Mouse (Mus musculus) liver, embryonic 14.5 days (tissue): ENCODE measurements around the gene Mboat2. TPM values are rescaled to one million over a fixed set of nuclear protein-coding genes. Genes with fewer than 3 reads are reported as not detected.

Source experiments
- ATAC-seq: fragments of 200-750 bp; cut with Nextera tagmentation; 2 replicates; pipeline ENCODE4 v1.8.0; 2017; ENCODE audit warnings: moderate number of reproducible peaks, mild to moderate bottlenecking, moderate library complexity; ENCODE audit not compliant: insufficient read depth
- DNase-seq, 3 experiments: peaks; one replicate each; pipeline ENCODE4 v3.0.0-alpha.2; 2012 to 2013; ENCODE audit warnings: low read depth in 3 of 3, low spot score in 3 of 3
- H3K27ac ChIP-seq: fragments of 300-500 bp; sonication (generic); 2 replicates; pipeline ENCODE4 v1.5.1; 2014; ENCODE audit warnings: moderate library complexity, mild to moderate bottlenecking, control low read depth, inconsistent platforms
- H3K27me3 ChIP-seq: fragments of 300-500 bp; sonication (generic); 2 replicates; pipeline ENCODE4 v1.6.1; 2014; ENCODE audit warnings: mild to moderate bottlenecking, low read length, moderate library complexity; ENCODE audit not compliant: control insufficient read depth, insufficient read depth
- H3K36me3 ChIP-seq: fragments of 300-500 bp; sonication (generic); replicated peaks from 2 replicates; pipeline ENCODE4 v1.6.1; 2014; ENCODE audit warnings: low read depth; ENCODE audit not compliant: control insufficient read depth, insufficient read depth
- H3K4me1 ChIP-seq, 2 experiments: fragments of 200-500 bp in 1 of 2; fragments of 300-500 bp in 1 of 2; sonication (generic) in 1 of 2; replicated peaks; 2 replicates each; pipeline ENCODE4 v1.6.1; 2012 to 2014; ENCODE audit warnings: antibody characterized with exemption in 1 of 2, inconsistent platforms in 1 of 2, low read length in 1 of 2; ENCODE audit not compliant: control insufficient read depth in 2 of 2, insufficient read depth in 2 of 2
- H3K4me2 ChIP-seq: fragments of 300-500 bp; sonication (generic); 2 replicates; pipeline ENCODE4 v1.6.1; 2014; ENCODE audit warnings: low read depth, mild to moderate bottlenecking, control low read depth, moderate library complexity
- H3K4me3 ChIP-seq, 2 experiments: fragments of 200-500 bp in 1 of 2; fragments of 300-500 bp in 1 of 2; sonication (generic) in 1 of 2; 2 replicates each; pipeline ENCODE4 v1.5.1; 2012 to 2014; ENCODE audit warnings: low read depth in 2 of 2, low read length in 2 of 2, mild to moderate bottlenecking in 2 of 2, control low read depth in 1 of 2, inconsistent platforms in 1 of 2, moderate library complexity in 1 of 2; ENCODE audit not compliant: insufficient read depth in 1 of 2
- H3K9ac ChIP-seq: fragments of 300-500 bp; sonication (generic); replicated peaks from 2 replicates; pipeline ENCODE4 v1.6.1; 2014; ENCODE audit warnings: mild to moderate bottlenecking, control low read depth, moderate library complexity
- H3K9me3 ChIP-seq: fragments of 300-500 bp; sonication (generic); 2 replicates; pipeline ENCODE4 v1.6.1; 2016; ENCODE audit warnings: low read length, mixed read lengths; ENCODE audit not compliant: control insufficient read depth
- CTCF ChIP-seq: IDR thresholded peaks from 2 replicates; pipeline ENCODE4 v1.5.1; 2016; ENCODE audit warnings: antibody characterized with exemption, low read depth, control low read depth
- EP300 ChIP-seq: IDR thresholded peaks from 2 replicates; pipeline ENCODE4 v1.6.1; 2016; ENCODE audit warnings: antibody characterized with exemption, low read depth
- WGBS: fragments of 180-500 bp; shearing (Covaris S2); extraction: QIAGEN DNeasy Blood & Tissue Kit; methylation state at CpG from one replicate; pipeline ENCODE4 v1.1.7; 2014; ENCODE audit not compliant: insufficient replicate concordance; 5-methylcytosine and 5-hydroxymethylcytosine counted together
- polyA plus RNA-seq, 2 experiments: library from polyadenylated mRNA; depleted of rRNA in 1 of 2; stranded (reverse) in 1 of 2; unstranded in 1 of 2; fragments of >200 nt; fragmentation: Nextera tagmentation in 1 of 2; extraction: Ambion mirVana in 1 of 2; gene quantifications; 2 replicates each; pipeline versions ENCODE4 v1.2.1 to v1.2.3; 2012 to 2014

Mboat2 gene
- polyA plus RNA-seq, 2 experiments = 1.3 to 3.6 TPM

DNA sequence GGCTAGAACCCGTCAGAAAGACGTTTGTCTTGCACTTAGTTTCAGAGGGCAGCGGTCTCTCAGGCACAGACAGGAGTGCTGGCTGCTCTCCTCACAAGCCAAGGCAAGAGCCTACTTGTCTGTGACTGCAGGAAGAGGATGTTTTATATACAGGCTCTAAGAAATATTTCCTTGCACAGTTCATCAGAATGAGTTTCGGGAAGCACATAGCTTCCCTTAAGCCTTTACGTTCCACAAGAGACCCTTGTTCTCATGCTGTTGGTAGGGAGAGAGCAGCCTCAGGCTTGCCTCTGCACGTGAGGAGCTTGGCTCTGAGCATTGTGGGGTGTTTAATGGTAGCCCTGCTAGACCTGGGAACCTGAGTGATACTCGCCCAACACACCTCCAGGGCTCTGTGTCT lies 46.6 kb downstream of the Mboat2 start:
- Histone ChIP-seq H3K4me3 (no peak overlapping the region), H3K36me3 (no peaks in the 10 kb centered on the region), H3K9me3 (no peaks in the 10 kb centered on the region), H3K27ac (peak overlapping the region; percentile 51), H3K4me2 (no peak overlapping the region), H3K9ac (no peak overlapping the region), H3K27me3 (no peaks in the 10 kb centered on the region), H3K4me1 (peaks cover 49 to 51% of the 10 kb centered on the region in 2 experiments)
- ATAC-seq = no peak
- WGBS = 84% methylated on average over 7 of the region's 7 CpGs
- no peak for TF ChIP-seq CTCF
- no peak for TF ChIP-seq EP300
- DNase-seq = no peak

DNA sequence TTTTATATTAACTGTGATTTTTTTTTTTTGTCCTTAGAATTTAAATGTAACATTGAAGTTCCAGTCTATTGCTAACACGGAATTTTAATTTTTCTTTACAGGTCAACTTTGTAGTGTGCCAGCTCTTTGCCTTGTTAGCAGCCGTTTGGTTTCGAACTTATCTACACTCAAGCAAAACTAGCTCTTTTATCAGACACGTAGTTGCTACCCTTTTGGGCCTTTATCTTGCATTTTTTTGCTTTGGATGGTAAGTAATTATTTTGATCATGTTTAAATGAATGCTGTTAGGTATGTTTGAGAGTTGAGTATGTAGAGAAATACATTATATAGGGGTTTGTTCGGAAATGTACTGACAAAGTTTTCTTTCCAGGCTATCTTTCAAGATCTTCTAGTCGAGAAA lies 47.4 kb downstream of the Mboat2 start:
- no peak for ATAC-seq
- Histone ChIP-seq H3K4me3 (no peak overlapping the region), H3K36me3 (no peaks in the 10 kb centered on the region)

GRCm38 (mm10) chr12:24878735-24879362 lies 48.2 kb downstream of the Mboat2 start:
- Histone ChIP-seq H3K9ac (peak overlapping the region; percentile 58), H3K4me3 (no peak overlapping the region), H3K4me2 (peak overlapping the region; percentile 67), H3K36me3 (no peaks in the 10 kb centered on the region), H3K9me3 (no peaks in the 10 kb centered on the region), H3K4me1 (peaks cover 49 to 51% of the 10 kb centered on the region in 2 experiments), H3K27me3 (no peaks in the 10 kb centered on the region), H3K27ac (peak overlapping the region; percentile 94)
- DNase-seq (peak in 1 of 3 experiments; percentile 76), ATAC-seq (peak; percentile 80)
- TF ChIP-seq EP300 (no peak), CTCF (no peak)
- WGBS = 47% methylated on average over 5 of the region's 5 CpGs

More for the DNA sequence above, 47.4 kb downstream of the Mboat2 start:
- Histone ChIP-seq H3K9me3 (no peaks in the 10 kb centered on the region), H3K4me1 (peaks cover 49 to 51% of the 10 kb centered on the region in 2 experiments), H3K27me3 (no peaks in the 10 kb centered on the region), H3K9ac (no peak overlapping the region; the same call in 1 of the 2 replicates), H3K4me2 (peak overlapping the region; percentile 19), H3K27ac (peak overlapping the region; percentile 94)
- 39% methylated on average over 6 of the region's 6 CpGs for WGBS
- no peak for DNase-seq
- no peak for TF ChIP-seq CTCF
- TF ChIP-seq EP300 = 0 out of 2 replicates have a peak, but pooled peaks have one; percentile 11

GRCm38 (mm10) chr12:24879613-24880029 lies 48.9 kb downstream of the Mboat2 start:
- TF ChIP-seq EP300 (peak; percentile 84), CTCF (no peak)
- Histone ChIP-seq H3K4me3 (peak overlapping the region; percentile 11 to 16; a peak in 2 of 4 replicates), H3K9ac (peak overlapping the region; percentile 58), H3K36me3 (no peaks in the 10 kb centered on the region), H3K27me3 (no peaks in the 10 kb centered on the region), H3K4me2 (peak overlapping the region; percentile 67), H3K27ac (peak overlapping the region; percentile 94), H3K9me3 (no peaks in the 10 kb centered on the region), H3K4me1 (peaks cover 51 to 55% of the 10 kb centered on the region in 2 experiments)
- 17% methylated on average over 10 of the region's 10 CpGs for WGBS
- DNase-seq (peak; percentile 70 to 76 (median 70)), ATAC-seq (peak; percentile 90)

DNA sequence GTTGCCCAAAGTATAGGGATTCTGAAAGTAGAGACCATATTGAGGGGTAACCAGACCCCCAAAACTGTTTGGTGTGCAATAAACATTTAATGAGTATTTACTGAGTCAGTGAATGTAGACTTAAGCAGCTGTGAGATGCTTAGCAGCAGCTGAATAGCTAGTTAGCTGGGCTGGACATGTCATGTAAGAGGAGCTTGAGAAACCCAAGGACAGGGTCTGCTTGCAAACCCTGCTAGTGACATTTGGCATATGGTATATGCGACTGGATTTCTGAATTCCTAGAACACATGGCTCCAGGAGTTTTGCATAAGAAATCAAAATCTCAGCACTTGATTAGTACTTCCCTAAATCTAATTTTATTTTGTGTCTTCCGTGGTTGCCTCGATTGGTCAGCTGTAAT lies 52.6 kb downstream of the Mboat2 start:
- peaks cover 47 to 61% of the 10 kb centered on the region in 2 experiments for H3K4me1 ChIP-seq
- no peak overlapping the region for H3K4me3 ChIP-seq
- H3K9ac ChIP-seq = no peak overlapping the region
- H3K4me2 ChIP-seq = no peak overlapping the region
- ATAC-seq (no peak), DNase-seq (no peak)
- TF ChIP-seq EP300 = no peak
- no peak for TF ChIP-seq CTCF
- H3K27ac ChIP-seq = no peak overlapping the region
- H3K9me3 ChIP-seq = no peaks in the 10 kb centered on the region
- 66% methylated on average over 3 of the region's 3 CpGs for WGBS
- H3K27me3 ChIP-seq = no peaks in the 10 kb centered on the region
- no peaks in the 10 kb centered on the region for H3K36me3 ChIP-seq
